Mouse (Mus musculus): ENCODE measurements around the gene Prkg1.

DNA sequence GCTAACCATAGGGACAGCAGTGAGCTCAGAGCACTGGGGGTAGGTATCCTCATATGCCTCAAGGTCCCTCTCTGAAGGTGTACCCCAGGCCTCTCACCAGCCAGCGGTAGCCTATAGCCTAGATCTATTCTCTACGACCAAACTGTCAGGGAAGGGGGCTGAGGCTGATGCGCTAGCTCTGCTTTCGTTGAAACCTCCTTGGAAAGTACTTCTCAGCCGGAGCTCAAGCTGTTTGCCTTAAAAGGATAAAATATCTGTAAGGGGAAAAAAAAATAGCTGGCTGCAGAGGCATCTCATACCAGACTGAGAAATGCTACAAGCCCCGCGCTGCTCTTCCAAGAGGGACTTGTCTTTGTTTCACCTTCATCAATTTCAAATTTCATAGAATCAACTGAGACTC, 109.0 kb downstream of the Prkg1 start:
- TF ChIP-seq CTCF (IDR thresholded peaks at IDR 0.05; ENCODE audit: borderline replicate concordance, insufficient read depth, low read length) (no peak), POLR2A (IDR thresholded peaks at IDR 0.05; ENCODE audit: low read depth, low read length) (no peak)
